Mouse (Mus musculus): ENCODE results near the gene Kif28. TPM values are rescaled to one million over a fixed set of nuclear protein-coding genes. Genes with fewer than 3 reads are reported as not detected.
"Not testable (repeated sequence)": the region's sequence is repeated elsewhere in the genome, so short reads cannot be mapped to it uniquely, and the experiment has no call there.

The Kif28 gene
- polyA plus RNA-seq, 1 experiment = not detected

- Histone ChIP-seq H3K36me3 (replicated peaks; ENCODE audit: low read length) (no peaks in the 10 kb centered on the region), H3K9me3 (no peaks in the 10 kb centered on the region), H3K4me3 (replicated peaks) (no peak overlapping the region), H3K4me1 (peaks cover 4% of the 10 kb centered on the region; the same call in 1 of the 2 replicates), H3K27me3 (replicated peaks) (no peaks in the 10 kb centered on the region)
- no peak for TF ChIP-seq FLI1 (IDR thresholded peaks at IDR 0.05; ENCODE audit: low read length)
- TF ChIP-seq GATA1 (IDR thresholded peaks at IDR 0.05; ENCODE audit: borderline replicate concordance, low read length) = no peak
Measured at GRCm38 (mm10) chr1:179686348-179686747, 58.7 kb downstream of the Kif28 start.

- H3K36me3 ChIP-seq (replicated peaks; ENCODE audit: low read length); H3K4me3 ChIP-seq (replicated peaks); H3K27me3 ChIP-seq (replicated peaks); H3K9me3 ChIP-seq; H3K4me1 ChIP-seq: not testable (repeated sequence)
Measured at GRCm38 (mm10) chr1:179682753-179683152, 62.3 kb downstream of the Kif28 start.

- Histone ChIP-seq H3K36me3 (replicated peaks; ENCODE audit: low read length) (no peaks in the 10 kb centered on the region), H3K27me3 (replicated peaks) (no peaks in the 10 kb centered on the region), H3K4me1 (peaks cover 4% of the 10 kb centered on the region; the same call in 1 of the 2 replicates), H3K9me3 (no peaks in the 10 kb centered on the region), H3K4me3 (replicated peaks) (no peak overlapping the region)
- TF ChIP-seq GATA1 (IDR thresholded peaks at IDR 0.05; ENCODE audit: borderline replicate concordance, low read length) (no peak), FLI1 (IDR thresholded peaks at IDR 0.05; ENCODE audit: low read length) (no peak)
Measured at GRCm38 (mm10) chr1:179679326-179679725, 65.7 kb downstream of the Kif28 start.

- Histone ChIP-seq H3K27me3 (replicated peaks) (peaks cover 5% of the 10 kb centered on the region), H3K4me3 (replicated peaks) (no peak overlapping the region), H3K9me3 (no peaks in the 10 kb centered on the region), H3K36me3 (replicated peaks; ENCODE audit: low read length) (no peaks in the 10 kb centered on the region), H3K4me1 (peaks cover 4% of the 10 kb centered on the region; the same call in 1 of the 2 replicates)
- TF ChIP-seq FLI1 (IDR thresholded peaks at IDR 0.05; ENCODE audit: low read length) (no peak), GATA1 (IDR thresholded peaks at IDR 0.05; ENCODE audit: borderline replicate concordance, low read length) (no peak)
Measured at GRCm38 (mm10) chr1:179677031-179677430, 68.0 kb downstream of the Kif28 start.

- TF ChIP-seq GATA1 (IDR thresholded peaks at IDR 0.05; ENCODE audit: borderline replicate concordance, low read length) (no peak), FLI1 (IDR thresholded peaks at IDR 0.05; ENCODE audit: low read length) (no peak)
- Histone ChIP-seq H3K36me3 (replicated peaks; ENCODE audit: low read length) (no peaks in the 10 kb centered on the region), H3K4me3 (replicated peaks) (no peak overlapping the region), H3K4me1 (peaks cover 4% of the 10 kb centered on the region; the same call in 1 of the 2 replicates), H3K27me3 (replicated peaks) (peaks cover 23% of the 10 kb centered on the region), H3K9me3 (no peaks in the 10 kb centered on the region)
Measured at GRCm38 (mm10) chr1:179674355-179674754, 70.7 kb downstream of the Kif28 start.

- H3K9me3 ChIP-seq = no peaks in the 10 kb centered on the region
- H3K4me3 ChIP-seq (replicated peaks) = peak overlapping the region; percentile 94
- H3K4me1 ChIP-seq = peaks cover 24% of the 10 kb centered on the region
- H3K36me3 ChIP-seq (replicated peaks; ENCODE audit: low read length) = no peaks in the 10 kb centered on the region
- TF ChIP-seq FLI1 (IDR thresholded peaks at IDR 0.05; ENCODE audit: low read length) (no peak), GATA1 (IDR thresholded peaks at IDR 0.05; ENCODE audit: borderline replicate concordance, low read length) (no peak)
- peaks cover 58% of the 10 kb centered on the region for H3K27me3 ChIP-seq (replicated peaks)
Measured at GRCm38 (mm10) chr1:179668836-179669537, 76.1 kb downstream of the Kif28 start.

GRCm38 (mm10) chr1:179668013-179668805 is 76.9 kb downstream of the Kif28 start, which contains the start of gene Sccpdh:
Sccpdh (plus strand) TSS chr1:179668210.
- no peaks in the 10 kb centered on the region for H3K36me3 ChIP-seq (replicated peaks; ENCODE audit: low read length)
- H3K9me3 ChIP-seq = no peaks in the 10 kb centered on the region
- H3K27me3 ChIP-seq (replicated peaks) = peaks cover 58% of the 10 kb centered on the region
- no peak for TF ChIP-seq GATA1 (IDR thresholded peaks at IDR 0.05; ENCODE audit: borderline replicate concordance, low read length)
- no peak for TF ChIP-seq FLI1 (IDR thresholded peaks at IDR 0.05; ENCODE audit: low read length)
- H3K4me1 ChIP-seq = peaks cover 24% of the 10 kb centered on the region
- H3K4me3 ChIP-seq (replicated peaks) = peak within 1 kb of the TSS; percentile 94

- no peak for TF ChIP-seq FLI1 (IDR thresholded peaks at IDR 0.05; ENCODE audit: low read length)
- TF ChIP-seq GATA1 (IDR thresholded peaks at IDR 0.05; ENCODE audit: borderline replicate concordance, low read length) = no peak
- H3K9me3 ChIP-seq = peaks cover 5% of the 10 kb centered on the region; the same call in 1 of the 2 replicates
- H3K27me3 ChIP-seq (replicated peaks) = peaks cover 55% of the 10 kb centered on the region
- H3K36me3 ChIP-seq (replicated peaks; ENCODE audit: low read length) = no peaks in the 10 kb centered on the region
- peaks cover 24% of the 10 kb centered on the region for H3K4me1 ChIP-seq
- H3K4me3 ChIP-seq (replicated peaks) = peak overlapping the region; percentile 94
Measured at GRCm38 (mm10) chr1:179667450-179667849, 77.6 kb downstream of the Kif28 start.

- H3K36me3 ChIP-seq (replicated peaks; ENCODE audit: low read length) = no peaks in the 10 kb centered on the region
- no peak overlapping the region for H3K4me3 ChIP-seq (replicated peaks)
- H3K4me1 ChIP-seq = peaks cover 24% of the 10 kb centered on the region
- TF ChIP-seq GATA1 (IDR thresholded peaks at IDR 0.05; ENCODE audit: borderline replicate concordance, low read length) = no peak
- no peak for TF ChIP-seq FLI1 (IDR thresholded peaks at IDR 0.05; ENCODE audit: low read length)
- peaks cover 54% of the 10 kb centered on the region for H3K27me3 ChIP-seq (replicated peaks)
- H3K9me3 ChIP-seq = peaks cover 7% of the 10 kb centered on the region; the same call in 1 of the 2 replicates
Measured at GRCm38 (mm10) chr1:179666971-179667370, 78.1 kb downstream of the Kif28 start.

Data from megakaryocyte, embryonic 14.5 days (primary cell).